Mouse (Mus musculus) CD8-positive naive resting alpha-beta T cell, adult 2 months (primary cell): ENCODE data around the gene Pi16.

ENCODE experiments used
- DNase-seq, 2 experiments: peaks; one replicate each; pipeline ENCODE4 v3.0.0; 2022; ENCODE audit warnings: low read depth in 2 of 2, low spot score in 2 of 2

Pi16 gene

DNA sequence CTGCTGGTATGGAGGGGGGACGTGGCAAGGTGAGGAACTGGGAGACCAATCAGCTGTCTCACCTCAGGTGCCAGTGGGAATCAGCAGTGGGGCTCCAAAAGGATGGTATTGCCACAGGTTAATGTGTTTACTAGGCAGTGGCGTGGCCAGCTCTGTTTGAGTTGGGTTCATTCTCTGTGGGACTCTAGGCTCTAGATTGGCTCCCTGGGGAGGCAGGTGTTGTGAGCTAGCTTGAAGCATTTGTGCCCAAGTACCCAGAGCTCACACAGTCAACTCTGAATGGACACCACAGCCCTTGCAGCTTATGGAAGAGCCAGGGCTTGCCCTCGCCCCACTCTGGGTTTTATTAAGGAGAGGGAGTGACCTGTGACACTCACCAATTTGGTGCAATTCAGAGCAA lies 13.6 kb upstream of the Pi16 start:
- no peak for DNase-seq

DNA sequence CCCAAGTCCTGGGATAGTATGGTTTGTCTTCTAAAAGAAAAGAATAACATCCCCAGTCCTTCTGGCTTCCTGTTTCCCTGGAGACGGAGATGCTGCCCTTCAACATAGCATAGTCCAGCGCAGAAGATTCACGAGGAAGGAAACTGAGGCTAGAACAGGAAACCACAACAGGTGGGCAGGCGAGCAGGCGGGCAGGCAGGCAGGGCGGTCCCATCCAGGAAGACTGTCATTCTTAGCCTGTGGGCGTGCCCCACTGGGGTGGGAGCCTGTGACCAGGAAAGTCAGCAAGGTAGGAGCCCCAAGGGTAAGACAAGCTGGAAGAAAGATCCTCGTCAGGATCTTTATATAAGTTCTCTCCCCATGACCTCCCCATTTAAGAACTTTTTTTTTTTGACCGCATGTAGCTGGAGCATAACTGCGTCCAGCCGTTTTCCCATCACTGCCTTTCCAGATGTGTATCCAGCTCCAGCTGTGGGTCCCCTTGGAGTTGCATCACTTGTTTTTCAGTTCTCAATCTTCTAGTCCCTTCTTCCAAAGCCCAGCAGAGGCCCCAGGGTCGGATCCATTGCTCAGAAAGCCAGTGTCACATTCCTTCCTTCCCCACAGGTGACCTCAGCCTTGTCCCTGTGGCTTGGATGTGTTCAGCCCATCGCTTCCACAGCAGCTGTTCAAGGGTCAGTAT lies 13.0 kb upstream of the Pi16 start:
- DNase-seq = no peak

DNA sequence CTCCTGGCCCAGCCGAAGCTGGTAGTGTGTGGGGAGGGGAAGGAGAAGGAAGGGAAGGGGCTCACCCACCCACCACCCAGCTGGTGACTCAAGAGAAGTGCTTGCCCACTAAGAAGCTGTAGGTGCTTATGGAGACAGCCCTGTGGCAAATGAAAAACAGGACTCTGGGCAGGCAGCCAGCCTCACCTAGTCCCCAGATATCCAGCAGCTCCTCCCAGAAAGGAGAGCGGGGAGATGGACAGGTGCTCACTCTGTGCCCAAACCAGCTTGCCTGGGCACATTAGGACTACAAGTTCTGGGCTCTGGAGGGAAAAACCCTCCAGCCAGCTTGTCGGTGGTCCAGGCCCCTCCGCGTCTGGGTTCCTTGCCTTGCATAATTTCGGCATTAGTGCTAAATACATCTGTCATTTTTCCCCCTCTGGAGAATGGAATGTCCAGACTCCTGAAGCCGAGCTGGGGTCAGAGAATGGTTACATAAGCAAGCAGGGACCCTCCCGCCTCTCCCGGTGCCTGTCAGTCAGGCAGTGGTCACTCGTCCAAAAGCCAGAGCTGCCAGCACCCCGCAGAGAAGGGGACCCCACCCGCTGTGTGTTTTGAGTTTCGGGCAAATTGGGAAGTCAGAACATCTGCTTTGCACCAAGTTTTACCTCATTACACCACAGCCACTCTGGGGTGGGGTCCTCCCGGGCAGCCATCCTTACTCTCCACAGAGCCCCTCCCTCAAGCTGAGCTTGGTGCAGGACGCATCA lies 12.2 kb upstream of the Pi16 start:
- DNase-seq = no peak

DNA sequence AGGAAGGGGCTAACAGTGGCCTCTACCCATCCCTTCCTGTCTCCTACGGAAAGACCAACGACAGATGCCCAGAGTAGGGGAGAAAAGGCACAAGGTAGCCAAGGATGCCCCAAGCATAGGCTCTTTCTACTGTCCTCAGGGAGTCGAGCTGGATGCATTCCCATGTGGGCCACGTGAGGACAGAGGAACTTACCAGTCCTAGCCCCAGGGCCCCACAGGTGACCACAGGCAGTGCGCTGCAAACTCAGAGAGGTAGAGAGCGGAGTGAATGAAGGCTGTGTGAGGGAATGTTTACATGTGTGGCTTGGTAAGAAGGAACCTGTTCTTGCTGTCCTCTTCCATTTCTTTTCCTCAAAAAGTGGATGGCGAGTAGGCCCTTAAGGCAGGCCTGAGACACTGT lies 11.6 kb upstream of the Pi16 start:
- DNase-seq = no peak

DNA sequence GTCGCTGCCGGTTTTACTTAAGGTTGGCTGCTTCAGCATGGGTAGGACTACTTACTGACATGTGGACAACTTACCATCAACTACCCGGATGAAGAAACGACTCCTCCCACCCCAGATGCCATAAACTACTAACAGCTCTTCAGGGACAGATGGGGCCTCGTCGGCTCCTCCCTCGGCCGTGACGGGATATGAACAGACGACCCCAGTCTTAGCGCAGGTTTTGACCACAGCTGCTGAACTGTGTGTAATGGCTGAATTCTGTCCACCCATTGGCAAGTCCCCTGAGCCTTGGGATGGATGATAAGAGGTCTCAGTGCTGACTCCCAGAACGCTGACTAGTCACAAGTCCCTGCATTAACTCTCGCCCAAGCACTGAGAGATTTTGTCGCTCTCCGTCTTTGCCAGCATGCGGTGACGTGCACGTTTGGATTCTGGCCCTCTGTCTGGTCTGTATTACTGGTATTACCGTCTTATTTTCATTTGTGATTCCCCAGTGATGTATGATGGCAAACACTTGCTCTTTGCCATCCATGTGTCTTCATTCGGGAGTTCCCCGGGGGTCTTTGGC lies 7.3 kb upstream of the Pi16 start:
- no peak for DNase-seq

DNA sequence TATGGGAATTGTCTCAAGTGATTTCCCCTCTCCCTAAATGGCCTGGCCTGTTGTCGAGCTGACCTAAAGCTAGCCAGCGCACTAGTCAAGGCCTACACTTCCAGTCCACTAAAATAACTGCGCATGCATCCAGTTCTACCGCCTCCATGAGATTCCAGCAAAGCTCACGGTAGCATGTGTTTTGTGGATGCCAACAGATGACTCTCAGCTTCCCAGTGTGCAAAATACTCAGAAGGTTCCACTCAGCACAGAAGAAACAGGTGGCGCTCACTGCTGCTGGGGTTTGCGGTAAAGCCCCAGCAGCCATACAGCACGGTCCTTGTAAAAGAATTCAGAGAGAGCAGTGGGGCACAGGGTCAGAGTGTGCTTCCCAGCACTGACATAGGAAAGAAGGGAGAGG lies 5.9 kb upstream of the Pi16 start:
- no peak for DNase-seq

DNA sequence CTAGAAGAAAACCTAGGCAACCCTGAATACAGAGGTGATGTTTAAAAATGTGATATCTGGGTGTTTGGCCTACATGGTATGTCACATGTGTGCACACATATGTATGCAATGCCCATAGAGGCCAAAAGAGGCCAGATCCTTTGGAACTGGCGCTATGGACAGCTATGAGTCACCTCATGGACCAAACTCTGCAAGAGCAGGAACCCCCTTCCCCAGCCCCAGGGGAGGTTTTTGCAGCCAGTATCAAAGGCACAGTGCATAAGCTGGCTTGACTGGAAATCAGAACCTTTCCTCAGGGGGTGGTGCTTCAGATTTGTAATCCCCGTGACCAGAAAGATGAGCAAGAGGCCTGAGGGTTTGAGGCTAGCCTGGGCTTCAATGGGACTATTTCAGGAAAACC lies 5.4 kb upstream of the Pi16 start:
- no peak for DNase-seq

DNA sequence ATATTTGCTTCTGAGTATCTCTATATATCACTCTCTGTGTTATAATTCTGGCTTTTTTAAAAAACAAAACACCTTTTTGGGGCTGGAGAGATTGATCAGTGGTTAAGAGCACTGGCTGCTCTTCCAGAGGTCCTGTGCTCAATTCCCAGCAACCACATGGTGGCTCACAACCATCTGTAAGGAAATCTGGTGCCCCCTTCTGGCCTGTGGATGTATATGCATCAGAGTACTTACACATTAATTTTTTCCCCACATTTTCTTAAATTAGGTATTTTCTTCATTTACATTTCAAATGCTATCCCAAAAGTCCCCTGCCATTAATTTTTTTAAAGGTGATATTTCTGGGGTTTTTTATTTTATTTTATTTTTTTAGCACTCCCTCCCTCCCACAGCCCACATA lies 4.2 kb upstream of the Pi16 start:
- no peak for DNase-seq

DNA sequence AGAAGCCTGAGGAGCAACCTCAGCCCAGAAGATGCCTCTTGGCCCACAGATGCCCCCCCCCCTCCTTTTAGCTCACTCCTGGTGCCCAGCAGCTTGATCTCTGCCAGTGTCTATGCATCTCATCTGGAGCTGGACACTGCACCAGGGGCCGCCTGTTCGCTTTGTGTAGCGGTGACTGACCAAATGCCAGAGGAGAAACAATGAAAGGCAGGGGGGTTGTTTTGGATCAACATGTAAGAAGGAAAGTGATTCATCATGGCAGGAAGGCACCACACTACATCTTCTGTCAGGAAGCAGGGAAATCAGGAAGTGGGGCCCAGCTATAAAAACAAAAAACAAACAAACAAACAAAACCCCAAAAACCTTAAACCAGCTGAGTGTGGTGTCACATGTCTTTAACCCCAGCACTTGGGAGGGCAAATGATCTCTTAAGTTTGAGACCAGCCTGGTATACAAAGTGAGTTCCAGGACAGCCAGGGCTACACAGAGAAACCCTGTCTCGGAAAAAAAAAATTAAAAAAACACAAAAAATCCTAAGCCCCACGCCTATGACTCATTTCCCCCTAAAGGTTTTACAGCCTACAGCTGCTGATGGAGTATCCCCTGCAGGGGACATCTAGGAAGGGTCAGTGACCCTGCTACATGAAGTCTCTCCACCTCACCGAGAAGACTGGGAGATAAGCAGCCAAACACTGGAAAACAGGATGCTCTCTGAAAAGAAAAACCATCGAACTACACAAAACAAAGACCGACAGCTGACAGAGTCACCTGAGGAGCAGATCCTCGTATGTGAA lies 1.6 kb upstream of the Pi16 start:
- no peak for DNase-seq

DNA sequence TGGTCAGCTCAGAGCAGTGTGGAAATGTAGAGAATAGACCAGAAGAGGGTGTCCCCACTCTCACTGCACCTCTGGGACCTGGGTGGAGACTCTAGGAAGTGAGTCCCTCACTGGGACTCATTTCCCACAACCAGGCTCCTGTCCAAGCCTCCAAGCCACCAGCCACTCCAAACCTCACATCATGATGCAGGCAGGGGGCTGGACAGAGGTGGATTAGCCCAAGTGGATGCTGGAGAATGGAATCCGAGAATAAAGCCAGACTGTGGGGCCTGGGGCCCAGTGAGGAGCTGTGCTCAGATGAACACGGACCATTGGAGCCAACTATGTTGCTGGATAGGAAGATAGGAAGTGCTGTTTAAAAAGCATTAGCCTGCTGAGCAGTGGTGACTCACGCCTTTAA lies 589 bp upstream of the Pi16 start:
- DNase-seq = no peak

DNA sequence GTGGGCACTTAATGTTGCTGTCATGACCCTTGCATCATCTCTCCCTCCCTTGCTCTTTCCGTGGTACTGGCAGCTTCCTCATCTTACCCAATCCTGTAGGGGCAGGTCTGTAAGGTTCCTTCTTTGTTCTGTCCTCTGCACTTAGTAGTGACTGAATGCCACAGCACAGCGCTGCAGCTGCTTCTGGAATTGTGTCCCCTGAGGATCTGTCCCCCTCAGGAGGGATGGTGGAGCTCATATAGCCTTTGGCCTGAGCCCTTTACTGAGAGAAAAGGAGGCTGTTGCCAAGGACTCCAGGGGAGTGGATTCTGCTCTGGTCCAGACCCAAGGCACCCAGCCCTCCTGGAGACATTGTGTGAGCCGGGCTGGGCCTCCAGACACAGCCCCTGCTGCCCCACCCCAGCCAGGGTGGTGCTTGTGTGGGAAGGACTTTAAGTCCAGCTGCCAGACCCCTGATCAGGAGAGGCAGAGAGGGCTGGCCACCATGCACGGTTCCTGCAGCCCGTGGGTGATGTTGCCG lies 1.3 kb downstream of the Pi16 start:
- DNase-seq = no peak

DNA sequence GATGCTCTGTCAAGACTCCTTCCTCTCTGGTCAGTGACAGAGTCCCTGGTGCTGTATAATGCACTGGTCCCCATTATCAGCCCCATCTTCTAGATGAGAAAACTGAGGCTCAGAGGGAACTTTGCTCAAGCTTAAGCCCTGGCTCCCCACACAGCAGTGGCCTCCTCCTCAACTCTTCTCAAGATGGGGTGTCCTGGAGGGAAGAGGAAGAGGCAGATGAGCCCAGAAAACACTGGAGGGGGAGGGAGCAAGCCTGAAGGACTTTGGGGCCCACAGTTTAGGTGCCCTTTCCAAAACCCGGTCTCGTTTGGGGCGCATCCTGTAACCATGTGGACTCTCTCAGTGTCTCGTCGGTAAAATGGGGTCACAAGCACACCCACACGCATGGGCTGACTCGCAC lies 2.0 kb downstream of the Pi16 start:
- DNase-seq = no peak

DNA sequence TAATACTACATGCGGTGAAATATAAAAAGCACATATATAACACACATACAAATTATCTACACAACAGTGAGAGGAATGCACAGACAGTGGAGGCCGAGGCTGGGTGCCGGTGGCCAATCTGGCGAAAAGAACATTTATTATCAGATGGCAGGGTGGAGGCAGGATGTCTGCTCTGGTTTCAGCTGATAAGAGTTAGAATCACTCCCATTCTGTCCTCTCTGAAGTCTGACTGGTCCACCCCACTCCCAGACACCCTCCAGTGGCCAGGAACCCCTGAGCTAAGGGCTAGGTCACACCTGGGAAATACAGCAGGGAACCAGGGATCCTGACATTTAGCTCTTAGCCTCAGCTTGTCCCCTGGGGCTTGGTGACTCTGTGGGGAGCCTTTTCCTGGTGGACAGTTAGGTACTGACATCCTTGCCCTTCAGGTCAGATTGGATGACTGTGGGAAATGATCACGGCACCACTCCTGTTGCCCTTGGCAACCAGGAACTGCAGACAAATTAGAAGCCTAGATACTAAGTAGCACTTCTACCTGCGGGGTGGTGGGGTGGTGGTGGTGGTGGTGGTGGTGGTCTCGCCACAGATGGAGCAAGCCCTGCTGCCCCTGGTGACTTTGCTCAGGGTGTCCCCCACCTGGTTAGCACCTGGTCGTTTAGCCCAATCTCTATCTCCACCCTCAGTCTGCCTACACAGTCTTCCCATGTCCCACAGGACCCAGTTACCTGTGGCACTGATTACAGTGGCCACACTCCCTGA lies 2.6 kb downstream of the Pi16 start:
- DNase-seq = no peak

DNA sequence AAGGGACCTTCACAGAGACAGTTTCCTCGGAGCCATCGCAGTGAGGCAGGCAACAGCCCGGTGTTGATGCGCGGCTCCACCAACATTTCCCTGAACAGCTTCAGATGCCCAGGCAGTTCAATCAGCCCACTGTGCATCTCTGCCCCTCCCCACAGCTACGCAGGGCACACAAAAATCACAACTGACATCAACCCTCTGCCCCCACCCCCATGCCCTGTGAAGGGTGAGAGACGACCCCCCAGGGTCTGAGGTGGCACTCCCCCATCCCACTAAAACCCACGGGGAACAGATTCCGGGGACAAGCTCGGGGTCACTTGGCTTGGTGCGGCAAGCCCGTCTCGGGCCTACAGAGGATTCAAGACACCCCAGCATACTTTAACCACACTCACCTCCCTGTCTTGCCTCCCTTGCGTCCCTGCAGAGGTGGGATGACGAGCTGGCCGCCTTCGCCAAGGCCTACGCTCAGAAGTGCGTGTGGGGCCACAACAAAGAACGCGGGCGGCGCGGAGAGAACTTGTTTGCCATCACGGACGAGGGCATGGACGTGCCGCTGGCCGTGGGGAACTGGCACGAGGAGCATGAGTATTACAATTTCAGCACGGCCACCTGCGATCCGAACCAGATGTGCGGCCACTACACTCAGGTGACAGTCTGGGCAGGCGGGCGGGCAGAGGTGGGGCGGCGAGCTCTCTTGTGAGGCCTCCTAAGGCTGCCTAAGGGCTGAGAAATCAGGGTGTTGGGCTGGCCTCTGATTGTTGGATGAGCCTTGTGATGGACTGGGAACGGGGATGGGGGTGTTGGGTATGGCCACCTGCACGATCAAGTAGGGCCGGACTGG lies 4.5 kb downstream of the Pi16 start:
- DNase-seq = no peak

DNA sequence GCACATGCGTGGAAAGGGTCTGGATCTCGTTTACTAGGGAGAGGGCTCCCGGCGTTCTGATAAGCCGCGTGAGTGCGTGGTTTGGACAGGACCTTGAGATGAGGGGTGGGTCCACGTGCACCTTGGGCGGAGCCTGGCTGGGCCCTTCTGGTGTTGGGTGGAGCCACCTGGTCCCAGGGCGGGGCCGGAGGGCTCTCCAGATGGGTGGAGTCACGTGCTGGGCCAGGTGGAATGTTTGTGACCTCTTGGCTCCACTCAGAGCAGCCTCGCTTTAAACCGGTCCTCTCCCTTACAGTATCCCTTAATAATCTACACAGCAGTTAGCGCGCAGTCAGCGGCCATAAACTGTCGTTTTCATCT lies 5.1 kb downstream of the Pi16 start:
- no peak for DNase-seq

DNA sequence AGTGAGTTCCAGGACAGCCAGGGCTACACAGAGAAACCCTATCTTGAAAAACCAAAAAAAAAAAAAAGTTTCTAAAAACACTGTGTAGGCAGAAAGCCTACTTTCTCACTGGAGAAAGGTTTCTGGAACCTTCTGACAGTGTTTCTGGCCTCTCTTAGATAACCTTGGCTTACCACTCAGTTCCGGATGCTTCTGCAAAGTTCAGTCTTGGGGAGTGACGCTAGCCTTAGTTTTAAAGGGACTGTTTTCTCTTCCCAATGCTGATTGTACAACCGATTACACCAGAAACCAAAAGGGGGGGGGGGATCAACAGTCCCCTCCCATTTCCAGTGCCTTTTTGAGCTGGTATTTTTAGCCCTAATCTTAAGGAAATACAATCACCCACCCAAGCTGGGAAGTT lies 6.1 kb downstream of the Pi16 start:
- no peak for DNase-seq

DNA sequence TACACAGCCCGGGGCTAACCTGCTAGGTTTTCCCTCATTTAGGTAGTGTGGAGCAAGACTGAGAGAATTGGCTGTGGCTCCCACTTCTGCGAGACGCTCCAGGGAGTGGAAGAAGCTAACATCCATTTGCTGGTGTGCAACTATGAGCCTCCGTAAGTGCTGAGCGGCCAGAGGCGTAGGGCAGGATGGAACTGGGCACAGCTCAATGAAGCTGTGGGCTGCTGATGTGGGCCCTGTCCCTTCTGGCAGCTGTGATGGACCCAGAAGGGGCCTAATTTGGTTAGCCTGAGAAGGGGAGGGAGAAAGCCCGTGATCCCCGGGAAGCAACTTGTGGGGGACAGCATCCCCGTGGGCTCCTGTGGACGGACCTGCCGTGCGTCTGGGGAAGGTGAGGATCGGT lies 8.4 kb downstream of the Pi16 start:
- no peak for DNase-seq

DNA sequence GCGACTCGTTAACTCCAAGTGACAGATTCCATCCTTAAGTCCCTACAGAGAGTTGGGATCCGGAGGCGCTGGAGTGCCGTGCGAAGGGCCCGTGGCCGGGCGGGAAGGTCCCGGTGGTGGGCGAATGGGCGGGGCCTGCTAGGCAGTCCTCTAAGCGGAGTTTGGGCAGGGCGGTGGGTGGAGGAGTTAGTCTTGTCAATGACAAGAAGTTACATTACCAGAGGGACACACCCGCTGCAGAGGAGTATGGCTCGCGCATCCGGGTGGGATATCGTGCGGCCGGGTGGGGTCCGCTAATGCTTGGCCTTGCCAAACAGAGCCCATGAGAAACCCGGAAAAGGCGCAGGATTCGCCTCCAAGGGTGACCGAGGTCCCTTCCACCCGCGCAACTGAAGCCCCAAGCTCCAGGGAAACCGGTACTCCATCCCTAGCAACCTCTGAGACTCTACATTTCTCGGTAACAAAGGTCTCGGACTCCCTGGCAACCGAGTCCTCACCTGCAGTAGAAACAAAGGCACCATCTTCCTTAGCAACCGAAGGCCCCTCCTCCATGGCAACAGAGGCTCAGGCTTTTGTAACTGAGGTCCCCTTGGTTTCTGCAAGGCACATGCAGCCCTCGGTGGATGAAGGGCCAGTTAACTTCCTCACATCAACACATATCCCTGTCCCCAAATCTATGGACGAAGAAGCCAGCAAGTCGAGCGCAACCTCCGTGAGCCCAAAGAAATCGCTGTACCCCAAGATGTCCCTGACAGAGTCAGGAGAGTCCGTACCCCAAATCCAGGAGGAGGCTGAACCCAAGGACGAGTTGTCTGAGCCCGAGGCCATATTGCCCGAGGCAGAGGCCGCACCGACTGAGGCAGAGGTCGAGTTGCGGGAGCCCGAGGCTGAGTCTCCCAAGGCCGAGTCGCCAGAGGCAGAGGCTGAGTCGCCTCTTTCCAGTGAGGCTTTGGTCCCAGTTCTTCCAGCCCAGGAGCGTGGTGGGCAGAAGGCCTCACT lies 9.3 kb downstream of the Pi16 start:
- DNase-seq = no peak

DNA sequence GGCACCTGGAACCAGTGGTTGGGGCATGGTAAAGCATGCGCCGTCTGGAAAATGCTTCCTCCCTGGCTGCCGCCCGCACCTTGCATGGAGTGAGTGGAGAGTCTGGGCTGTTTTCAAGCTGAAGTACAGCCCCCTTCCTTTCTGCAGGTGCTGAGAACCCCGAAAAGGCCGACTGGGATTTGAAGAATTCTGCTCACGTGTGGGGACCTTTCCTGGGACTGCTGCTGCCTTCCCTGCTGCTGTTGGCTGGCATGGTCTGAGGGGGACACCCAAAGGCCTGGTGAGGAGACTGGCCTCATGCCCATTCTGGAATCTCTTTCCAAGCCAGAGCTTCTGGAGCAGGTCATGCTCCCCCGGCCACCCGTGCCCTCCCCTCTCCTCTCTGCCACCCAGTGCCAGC lies 10.2 kb downstream of the Pi16 start:
- DNase-seq = no peak
